Mouse (Mus musculus): ENCODE data around the gene Egfl8.

Gene Egfl8

GRCm38 (mm10) chr17:34646906-34647787 lies 31.4 kb upstream of the Egfl8 start, which contains the start of gene Atf6b:
Gene Atf6b, plus strand, starts transcription at chr17:34647146.
- DNase-seq = peak; percentile 99

- DNase-seq = peak; percentile 35
Measured at GRCm38 (mm10) chr17:34645831-34646511, 30.2 kb upstream of the Egfl8 start.

- DNase-seq = peak; percentile 58
Measured at GRCm38 (mm10) chr17:34645256-34645829, 29.6 kb upstream of the Egfl8 start.

- DNase-seq = peak; percentile 99
Measured at GRCm38 (mm10) chr17:34644608-34645007, 28.8 kb upstream of the Egfl8 start, which contains the start of gene Fkbpl. Gene Fkbpl, plus strand, starts transcription at chr17:34644764.

DNA sequence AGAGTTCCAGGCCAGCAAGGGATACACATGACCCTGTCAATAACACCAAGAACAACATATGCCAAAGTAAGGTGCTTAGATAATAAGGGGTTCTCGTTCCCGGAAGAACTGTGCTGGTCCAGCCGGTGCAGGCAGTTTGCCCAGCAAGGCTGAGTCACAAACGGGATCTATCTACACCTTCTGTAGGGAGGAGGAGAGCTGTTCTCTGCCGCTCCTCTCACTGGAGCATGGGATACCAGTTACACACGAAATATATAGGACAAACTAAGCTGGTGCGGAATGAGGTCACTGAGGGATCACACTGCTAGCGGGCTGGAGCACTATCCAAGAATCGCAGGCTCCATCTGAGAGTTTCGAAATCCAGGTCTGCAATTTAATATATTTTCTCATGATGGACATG lies 28.2 kb upstream of the Egfl8 start:
- DNase-seq = peak; percentile 34

DNA sequence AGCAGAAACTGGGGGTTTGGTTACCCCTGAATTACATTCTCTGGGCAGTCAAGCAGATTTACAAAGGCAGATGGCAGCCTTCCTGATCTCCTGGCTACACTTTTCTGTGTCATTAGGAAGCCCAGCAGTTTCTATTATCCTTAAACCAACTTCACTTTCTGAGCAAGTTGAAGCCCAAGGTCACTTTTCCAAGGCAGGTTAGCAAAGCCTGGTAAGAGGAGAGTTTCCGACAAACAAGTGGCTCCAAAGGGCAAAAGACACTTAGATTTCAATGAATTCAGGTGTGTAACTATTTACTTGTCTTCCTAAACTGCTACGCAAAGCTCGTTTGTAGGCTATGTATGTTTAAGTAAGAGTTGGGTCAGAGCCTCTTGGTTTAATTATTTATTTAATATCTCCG lies 27.6 kb upstream of the Egfl8 start:
- DNase-seq = peak; percentile 59

GRCm38 (mm10) chr17:34641945-34642344 lies 26.2 kb upstream of the Egfl8 start:
- no peak for DNase-seq

DNA sequence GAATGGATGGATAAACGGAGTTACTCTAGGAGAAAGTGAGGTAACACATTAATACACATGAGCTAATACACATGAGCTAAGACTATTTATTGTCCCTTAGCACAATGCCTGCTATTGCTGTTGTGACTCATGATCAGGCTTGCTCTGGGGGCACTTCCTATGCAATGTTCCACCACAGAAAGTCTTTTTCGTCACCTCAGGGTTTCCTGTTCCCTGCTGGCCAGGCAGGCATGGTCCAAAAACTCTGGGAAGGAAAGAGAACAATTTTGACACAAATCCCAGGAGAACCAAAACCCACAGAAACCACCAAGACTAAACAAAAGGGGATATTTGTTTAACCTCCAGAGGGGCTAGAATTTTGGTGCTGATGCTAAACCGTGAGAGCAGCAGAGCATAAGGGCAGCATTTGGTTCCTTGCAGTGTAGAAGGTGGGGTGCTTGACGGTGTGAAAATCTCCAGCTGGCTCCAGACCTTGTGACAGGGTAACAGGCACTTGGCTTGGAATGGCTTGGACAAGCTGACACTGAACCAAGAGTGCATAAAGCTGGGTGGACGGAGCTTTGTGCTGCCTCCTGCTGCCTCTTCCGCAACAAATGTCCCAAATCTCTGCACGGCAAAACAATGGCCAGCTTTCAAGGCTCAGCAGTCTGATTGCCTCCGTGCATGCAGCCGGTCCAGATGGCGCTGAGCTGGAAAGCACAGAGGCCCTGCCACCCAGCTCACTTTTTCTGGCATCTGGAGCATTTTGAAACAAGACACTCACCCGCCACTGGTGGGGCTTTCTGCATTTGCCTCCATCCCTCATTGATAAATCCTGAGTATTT lies 25.2 kb upstream of the Egfl8 start:
- no peak for DNase-seq

DNA sequence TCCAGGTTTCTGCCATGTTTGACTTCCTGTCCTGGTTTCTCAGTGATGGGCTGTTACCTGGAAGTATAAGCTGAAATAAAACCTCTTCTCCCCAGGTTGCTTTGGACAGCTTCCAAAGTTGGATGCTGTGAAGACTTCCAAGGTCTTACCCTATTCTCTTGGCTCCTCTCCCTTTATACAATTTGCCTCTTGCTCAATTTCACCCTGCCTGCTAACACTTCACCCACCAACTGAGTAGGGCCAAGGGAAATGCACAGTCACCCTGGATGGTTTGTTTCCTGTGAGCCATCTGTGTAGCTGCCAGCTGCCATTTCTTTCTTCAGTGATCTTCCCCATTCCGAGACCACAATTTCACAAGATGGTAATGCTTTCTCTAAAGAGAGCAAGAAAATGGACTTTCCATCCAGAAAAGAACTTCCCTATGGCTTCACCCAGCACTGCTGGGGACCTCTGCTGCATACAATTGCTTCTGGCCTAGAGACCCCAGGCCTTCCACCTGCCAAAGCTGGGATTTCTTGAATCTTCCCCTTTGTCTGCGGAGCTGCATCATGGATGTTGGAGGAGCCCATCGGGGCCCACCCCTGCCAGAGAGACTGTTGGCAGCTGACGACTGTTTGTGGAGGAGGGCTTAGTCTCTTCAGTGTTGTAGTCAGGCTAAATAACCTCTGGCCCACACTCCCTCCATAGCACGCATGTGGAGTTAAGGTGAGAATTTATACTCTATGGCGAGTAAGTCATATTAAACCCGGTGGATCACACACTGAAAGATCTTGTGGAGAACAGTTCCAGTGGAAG lies 23.9 kb upstream of the Egfl8 start:
- DNase-seq = no peak

- DNase-seq = no peak
Measured at GRCm38 (mm10) chr17:34637459-34637858, 21.7 kb upstream of the Egfl8 start.

DNA sequence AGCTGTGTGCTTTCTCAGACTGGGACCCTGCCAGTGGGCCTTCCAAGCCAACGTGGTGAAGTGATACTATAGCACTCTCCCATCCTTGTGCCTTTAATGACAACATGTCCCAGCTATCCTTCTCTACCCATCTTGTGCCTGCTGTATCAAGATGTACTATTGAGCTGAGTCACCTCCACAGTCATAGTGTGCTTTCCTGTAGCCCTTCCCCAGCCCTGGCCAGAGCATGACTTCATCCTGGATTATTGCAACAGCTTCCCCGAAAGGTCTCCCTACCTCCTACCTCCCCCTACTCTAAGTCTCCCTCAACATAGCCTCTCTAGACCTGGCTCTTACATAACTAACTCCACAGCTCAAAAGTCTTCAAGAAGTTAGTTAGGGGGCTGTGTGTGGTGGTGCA lies 19.9 kb upstream of the Egfl8 start:
- no peak for DNase-seq

- DNase-seq = peak; percentile 89
Measured at GRCm38 (mm10) chr17:34632261-34632691, 16.5 kb upstream of the Egfl8 start.

- no peak for DNase-seq
Measured at GRCm38 (mm10) chr17:34631647-34632046, 15.9 kb upstream of the Egfl8 start.

- no peak for DNase-seq
Measured at GRCm38 (mm10) chr17:34630761-34631301, 15.1 kb upstream of the Egfl8 start.

DNA sequence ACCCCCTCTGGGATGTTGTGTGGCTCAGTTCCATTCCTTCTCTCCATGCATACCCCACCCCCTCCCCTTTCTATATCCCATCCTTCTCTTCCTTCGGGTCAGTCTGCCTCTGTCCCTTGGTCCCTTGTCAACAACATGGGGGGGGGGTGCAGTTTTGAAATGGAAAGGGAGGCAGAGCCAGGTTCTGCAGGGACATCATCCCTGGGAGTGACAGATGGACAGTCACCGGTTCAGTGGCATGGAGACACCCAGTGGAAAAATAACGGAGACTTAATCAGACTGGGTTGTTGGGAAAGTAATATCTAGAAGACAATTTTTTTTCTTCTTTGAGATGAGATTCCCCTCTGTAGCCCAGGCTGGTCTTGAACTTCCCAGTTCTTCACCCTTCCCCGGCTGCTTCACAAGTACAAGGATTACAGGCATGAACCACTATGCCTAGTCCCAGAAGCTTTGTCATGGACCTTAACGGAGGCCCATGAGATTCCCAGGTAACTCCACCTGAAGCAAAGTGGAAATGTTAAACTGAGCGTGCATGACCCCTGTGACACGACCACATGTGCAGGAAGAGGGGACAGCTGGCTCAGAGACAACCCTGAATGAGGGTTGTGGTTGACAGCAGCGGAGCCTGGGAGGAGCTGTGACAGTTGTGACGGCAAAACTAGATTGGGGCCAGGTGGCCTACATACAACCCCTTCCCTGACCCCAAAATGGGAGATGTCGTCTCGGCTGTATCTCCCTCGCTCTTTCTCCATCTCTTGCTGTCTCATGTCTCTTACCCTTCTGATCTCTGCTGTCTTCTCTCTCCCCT lies 14.2 kb upstream of the Egfl8 start:
- no peak for DNase-seq

- no peak for DNase-seq
Measured at GRCm38 (mm10) chr17:34629221-34629751, 13.5 kb upstream of the Egfl8 start, which contains the start of gene Prrt1. Gene Prrt1, plus strand, starts transcription at chr17:34629533.

DNA sequence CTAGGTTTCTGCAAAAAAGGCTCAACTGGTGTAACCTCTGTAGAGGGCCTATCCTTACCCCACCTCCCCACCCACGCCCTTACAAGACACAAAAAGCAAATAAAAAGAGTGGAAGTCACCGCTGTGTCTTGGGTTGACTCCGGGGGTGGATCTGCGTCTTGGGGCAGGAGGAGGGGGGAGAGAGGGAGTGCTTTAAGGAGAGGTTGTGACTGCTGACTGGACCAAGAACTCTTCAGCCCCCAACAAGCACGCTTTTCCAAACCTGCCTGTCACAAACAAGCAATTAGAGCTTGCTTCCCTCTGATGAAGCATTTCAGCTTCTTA lies 12.8 kb upstream of the Egfl8 start:
- no peak for DNase-seq

GRCm38 (mm10) chr17:34627943-34628643 lies 12.3 kb upstream of the Egfl8 start, which contains the start of gene Ppt2:
Gene Ppt2, minus strand, starts transcription at chr17:34628510.
- peak; percentile 89 for DNase-seq

GRCm38 (mm10) chr17:34627093-34627942 lies 11.5 kb upstream of the Egfl8 start:
- DNase-seq = peak; percentile 95

All from kidney, adult 9 months (tissue).